Mouse (Mus musculus) left cerebral cortex, postnatal 10 days (tissue): ENCODE results near the gene Nav3. TPM values are rescaled to one million over a fixed set of nuclear protein-coding genes. Genes with fewer than 3 reads are reported as not detected.

Source experiments
- DNase-seq, 2 experiments: peaks; one replicate each; pipeline ENCODE4 v3.0.0; 2021 to 2022; ENCODE audit warnings: low spot score in 2 of 2, mixed read lengths in 1 of 2; ENCODE audit errors: extremely low spot score in 1 of 2
- intact Hi-C: fragments of 180-260 bp; cut with DNase I; formaldehyde crosslinking; loops from one replicate; pipeline ENCODE4 v1.15.1; 2025
- total RNA-seq, 2 experiments: library from RNA; stranded (reverse); gene quantifications; 2 replicates each; pipeline ENCODE4 v1.2.3; 2021

The Nav3 gene
- total RNA-seq, result 100 to 1,000 TPM; 241 to 252 TPM

DNA sequence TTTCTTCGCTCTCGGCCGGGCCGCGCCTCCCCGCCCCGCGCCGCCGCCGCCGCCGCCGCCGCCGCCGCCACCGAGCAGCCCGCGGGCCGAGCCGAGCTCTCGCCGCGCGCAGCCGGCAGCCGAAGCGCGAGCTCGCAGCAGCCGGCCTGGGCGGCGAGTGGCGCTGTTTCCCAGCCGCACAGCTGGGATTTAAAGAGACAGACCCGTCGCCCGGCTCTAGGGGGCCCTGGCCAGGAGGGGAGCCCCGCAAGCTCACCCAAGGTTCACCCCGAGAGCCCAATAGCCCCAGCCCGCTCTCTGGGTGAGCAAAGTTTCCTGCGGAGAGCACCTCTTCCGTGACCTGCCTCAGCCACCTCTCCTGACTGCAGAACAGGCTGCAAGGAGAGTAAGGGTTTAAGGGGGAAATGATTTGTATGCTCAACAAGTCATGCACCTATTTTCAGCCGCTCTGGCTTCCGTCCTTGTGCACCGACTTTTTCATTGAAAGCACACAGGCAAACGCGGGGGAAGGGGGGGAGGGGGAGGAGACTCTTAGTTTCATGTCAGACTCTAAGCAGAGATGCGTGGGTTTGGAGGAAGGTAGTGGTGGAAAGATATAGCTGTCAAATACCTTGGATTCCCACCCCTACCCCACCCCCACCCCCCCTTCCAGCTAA lies at the start of gene Nav3:
Nav3 (minus strand) TSS at position 367 of the 656 bp plus-strand sequence.
- intact Hi-C loops, result loop anchor here (2.0 to 10.0 kb wide), 4 partner anchors 109 to 531 kb away; no protein-coding TSS in a partner anchor

DNA sequence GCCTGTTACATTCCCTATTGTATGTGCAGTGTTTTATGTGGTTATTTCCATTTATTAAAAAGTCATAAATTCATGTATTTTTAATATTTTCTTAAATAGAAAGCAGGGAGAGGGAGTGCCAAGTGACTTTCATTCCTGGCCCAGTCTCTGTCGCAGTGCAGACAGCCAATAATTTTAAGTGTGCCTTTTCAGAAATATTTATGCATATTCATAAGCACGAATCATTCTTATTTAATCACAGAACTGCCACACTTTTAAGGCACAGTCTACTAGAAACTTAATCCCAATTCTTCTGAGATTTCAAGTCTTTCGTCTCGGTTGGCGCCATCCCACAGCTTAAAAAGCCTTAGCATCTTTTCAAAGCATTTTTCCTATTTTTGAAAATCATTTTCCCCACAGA lies 29.3 kb upstream of the Nav3 start:
- intact Hi-C loops, result no loop called here
- DNase-seq, result no peak

More for the DNA sequence above, at the start of gene Nav3:
- DNase-seq, result peak; percentile 55 to 84

DNA sequence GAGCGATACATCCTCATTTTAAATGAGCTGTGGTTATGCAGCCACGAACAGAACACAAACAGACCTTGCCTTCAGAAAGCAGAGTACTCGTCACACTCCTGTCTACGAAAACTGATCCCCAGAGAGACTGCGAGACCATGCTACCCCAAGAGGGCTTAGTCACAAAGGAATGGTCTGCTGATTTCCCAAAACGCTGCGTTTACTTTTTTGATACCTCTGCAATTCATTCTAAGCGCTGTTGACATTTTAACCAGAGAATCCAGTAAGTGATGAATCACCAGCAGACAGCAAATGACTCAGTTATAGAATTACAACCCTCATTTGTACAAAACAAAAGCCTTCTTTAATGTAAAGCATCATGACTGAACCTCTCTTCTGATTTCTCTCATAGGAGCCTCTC lies 28.8 kb upstream of the Nav3 start:
- intact Hi-C loops, result no loop called here
- DNase-seq, result no peak

DNA sequence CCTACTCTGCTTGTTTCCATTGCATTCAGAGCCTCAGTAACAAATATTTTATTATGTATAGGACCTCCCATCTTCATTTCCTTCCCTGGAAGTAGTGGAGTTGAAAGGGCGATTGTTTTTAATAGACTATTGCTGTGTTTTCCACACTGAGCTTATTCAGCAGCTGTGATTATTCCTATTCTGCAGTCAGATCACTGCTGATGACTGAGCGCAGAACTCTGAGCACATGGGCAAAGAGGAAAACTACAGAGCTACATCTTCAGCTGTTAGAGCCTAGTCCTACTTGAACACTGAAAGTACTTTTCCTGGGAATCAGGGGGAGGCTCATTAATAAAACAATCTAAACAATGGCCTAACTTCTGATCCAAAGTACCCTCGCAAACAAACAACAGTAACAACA lies 23.2 kb upstream of the Nav3 start:
- intact Hi-C loops, result no loop called here
- no peak for DNase-seq

DNA sequence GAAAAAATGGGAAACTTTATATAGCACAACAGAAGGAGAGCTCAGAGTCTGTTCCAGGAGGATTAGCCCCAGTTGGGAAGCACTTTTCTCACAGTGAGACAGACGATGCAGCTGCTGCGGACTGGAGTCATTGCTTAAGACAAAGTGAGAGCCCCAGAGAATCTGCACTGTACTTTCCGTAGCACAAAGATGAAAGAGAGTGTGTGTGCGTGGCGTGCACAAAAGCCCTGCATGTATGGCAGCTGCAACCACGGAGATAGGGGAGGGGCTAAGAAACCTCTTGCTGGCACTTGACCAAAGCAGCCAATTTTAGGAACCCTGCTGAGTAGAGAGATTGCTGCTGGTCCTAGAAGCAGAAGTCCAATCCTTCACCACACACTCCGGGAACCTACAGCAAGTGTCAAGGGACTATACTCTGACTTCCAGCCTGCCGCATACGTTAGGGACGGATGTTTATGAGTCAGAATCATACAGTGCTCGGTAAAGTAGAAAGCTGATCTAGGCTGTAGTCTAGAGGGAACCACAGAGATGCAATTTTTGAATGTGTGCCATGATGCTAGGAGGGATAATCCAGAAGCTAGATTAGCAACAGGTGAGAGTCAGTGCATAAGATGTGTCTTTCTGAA lies 21.8 kb upstream of the Nav3 start:
- peak in 1 of 2 experiments; percentile 42 for DNase-seq
- intact Hi-C loops, result no loop called here

DNA sequence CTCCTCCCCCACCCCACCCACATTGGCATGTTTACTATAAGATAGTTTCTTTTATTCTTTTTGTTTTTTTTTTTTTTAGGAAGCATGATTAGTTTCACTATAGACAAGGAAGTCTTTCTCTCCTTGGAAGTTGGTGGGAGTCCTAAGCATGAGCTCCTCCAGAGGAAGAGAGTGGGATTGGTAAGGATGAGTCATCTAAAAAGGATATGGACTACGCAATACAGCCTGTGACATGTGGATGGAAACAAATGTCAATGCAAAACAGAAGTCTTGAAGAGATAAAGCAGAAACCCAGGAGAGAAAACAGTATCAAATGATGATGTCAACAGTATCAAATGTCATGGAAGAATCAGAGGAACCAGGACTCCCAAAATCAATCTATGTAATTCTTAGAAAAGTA lies 18.1 kb upstream of the Nav3 start:
- intact Hi-C loops, result no loop called here
- no peak for DNase-seq

DNA sequence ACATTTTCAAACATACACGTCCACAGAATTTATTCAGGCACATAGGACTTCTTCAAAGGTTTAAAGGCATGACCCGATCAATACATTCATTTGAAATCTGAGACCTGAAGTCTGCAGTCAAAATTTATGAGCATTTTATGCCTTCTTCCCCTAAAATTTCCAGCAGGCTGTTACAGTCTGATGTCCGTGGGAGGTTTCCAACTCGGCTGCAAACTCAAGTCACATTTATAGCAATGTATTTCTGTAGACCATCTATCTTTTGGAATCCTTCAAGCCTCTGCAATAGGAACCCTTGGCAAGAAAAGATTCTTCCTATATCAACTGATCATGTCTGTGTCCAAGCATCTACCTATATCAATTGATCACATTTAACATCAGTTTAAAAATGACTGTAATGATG lies 13.4 kb upstream of the Nav3 start:
- no peak for DNase-seq

DNA sequence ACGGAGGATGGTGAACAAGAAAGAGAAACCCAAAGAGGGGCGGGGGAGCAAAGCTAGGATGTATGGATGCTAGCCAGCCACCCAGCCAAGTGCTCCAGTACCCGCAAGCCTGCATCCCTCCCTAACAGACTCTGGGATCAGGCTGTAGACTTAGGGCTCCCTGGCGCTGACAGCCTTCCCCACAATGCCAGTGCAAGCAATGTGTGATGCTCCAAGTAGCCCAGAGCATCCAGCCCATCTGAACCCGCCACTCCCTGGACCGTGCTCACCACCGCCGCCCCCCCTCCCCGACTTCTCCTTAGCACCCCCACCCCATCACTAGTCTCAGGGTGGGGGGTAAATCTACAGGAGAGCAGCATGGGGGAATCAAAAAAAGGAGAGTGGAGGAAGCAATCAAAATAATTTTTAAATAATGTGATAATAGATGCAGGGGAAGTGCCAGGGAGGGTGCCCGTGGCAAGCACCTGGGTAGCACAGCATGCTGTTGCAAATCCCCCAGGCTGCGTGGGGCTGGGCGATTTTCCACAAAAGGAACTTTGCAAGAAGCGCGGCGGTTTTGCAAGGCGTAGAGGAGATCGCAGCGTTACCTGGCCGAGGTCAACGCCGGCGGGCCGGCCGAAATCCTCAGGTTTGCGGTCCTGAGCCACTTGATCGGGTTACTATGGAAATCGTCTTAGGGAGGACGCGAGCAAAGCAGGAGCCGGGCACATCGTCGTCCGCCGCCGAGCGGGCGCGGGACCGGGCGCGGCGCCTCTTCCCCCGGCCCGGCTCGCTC lies 754 bp downstream of the Nav3 start:
- peak in 1 of 2 experiments; percentile 47 for DNase-seq
- intact Hi-C loops, result loop anchor here (2.0 to 10.0 kb wide), 4 partner anchors 110 to 530 kb away; no protein-coding TSS in a partner anchor

More for the DNA sequence above, 13.4 kb upstream of the Nav3 start:
- intact Hi-C loops, result no loop called here

DNA sequence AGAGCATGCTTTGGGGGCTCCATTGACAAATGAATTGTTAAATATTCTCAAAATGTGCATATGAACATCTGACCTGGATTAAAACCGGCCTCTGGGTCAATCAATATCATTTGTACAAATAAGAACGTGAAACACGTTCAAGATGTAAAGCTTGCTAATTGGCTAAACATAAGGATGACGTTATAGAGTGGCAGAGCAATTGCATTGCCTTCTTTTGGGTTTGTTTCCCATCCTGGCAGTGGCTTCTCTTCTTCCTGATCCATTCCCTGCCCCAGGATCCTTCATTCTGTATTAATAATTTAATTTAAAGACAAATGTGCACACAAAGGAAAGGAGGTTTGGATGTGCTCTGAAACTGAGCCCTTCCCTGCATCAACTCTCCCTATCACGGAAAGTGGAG lies 2.4 kb downstream of the Nav3 start:
- no peak for DNase-seq
- intact Hi-C loops, result loop anchor here (10.0 kb wide), 3 partner anchors 111 to 529 kb away; no protein-coding TSS in a partner anchor

DNA sequence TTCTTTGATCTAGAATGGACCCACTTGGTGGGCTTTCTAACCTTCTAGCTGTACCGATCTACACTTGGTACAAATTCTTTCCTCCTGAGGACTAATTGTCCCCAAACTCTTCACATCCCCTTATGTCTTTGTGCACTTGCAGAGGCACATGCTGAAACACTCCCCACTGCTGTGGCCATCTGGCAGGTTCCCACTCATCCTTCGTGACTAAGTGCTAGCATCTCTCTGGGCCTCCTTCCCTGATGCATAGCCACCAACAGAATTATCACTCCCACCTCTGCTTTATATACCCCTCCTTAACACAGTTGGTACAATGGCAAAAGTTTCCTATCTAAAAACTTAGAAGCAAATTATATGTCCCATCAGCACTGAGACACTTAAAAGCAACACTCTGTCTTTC lies 15.6 kb downstream of the Nav3 start:
- intact Hi-C loops, result no loop called here
- peak in 1 of 2 experiments; percentile 36 for DNase-seq

DNA sequence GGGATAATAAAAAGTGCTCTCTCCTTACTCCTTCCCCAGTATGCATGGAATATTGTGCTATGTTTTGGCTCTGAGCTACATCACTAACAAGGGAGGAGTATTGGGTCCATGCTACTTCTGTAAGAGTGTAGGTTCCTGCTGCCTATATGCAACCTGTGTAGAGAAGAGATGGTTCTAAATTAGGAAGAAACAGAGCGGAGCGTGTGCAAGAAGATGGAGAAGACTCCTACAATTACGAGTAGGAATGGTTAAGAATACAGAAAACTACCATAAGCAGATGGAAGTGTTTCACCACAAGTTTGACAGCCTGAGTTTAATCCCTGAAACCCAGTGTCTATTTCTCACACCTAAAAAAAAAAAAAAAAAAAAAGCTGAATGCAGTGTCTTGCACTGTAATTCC lies 24.9 kb downstream of the Nav3 start:
- no peak for DNase-seq
- intact Hi-C loops, result no loop called here

DNA sequence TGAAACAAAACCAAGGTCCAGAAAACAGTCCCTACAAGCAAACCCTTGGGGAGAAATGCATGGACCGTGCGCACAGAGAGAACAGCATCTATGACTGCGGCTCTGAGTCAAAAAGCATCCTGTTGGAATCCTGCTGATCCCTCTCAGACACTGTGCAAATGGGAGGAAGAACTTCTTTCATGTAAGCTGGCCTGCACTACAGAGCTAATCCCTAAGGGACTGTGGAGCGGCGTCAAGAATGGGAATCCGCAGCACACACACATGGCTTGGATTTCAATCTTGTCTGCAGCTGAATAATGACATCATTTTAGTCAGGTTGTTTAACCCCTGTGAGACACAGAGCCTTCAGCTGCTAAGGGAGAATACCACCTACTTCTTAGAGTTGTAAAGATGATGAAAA lies 26.4 kb downstream of the Nav3 start:
- intact Hi-C loops, result no loop called here
- DNase-seq, result no peak

DNA sequence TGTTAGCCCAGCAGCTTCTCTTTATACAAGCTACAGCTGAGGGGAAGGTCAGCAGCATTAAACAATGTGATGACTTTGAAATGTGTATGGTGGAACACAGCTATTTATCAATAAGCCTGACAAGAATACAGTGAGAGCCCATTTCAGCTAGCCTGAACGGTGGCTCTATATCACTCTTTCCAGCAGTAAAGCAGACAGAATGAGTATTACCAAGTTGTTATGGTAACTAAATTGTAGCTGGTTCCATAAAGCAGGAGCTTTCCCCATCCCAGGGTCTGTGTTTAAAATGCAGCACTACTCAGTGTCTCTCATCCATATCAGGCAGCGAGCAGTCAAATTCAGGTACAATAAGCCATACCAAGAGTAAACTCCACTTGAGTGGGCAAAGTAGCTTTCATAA lies 27.0 kb downstream of the Nav3 start:
- DNase-seq, result no peak
- intact Hi-C loops, result no loop called here

DNA sequence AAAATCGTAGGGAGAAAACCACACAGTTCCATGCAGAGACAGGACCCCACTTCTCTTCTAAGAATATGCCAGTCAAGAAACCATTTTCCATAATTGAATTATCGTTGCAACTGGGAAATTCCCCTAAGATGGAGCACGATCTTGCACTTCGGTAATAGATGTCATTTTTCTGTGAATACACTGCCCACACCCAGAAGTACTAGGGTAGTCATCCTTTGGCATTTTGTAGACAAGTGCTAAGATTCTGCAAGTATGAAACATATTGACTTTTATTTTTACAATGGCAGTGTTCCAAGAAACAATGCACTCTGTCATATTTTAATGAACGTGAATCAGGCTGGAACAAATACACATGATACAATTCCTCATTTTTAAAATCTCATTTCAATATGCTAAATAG lies 34.5 kb downstream of the Nav3 start:
- DNase-seq, result no peak
- intact Hi-C loops, result no loop called here

DNA sequence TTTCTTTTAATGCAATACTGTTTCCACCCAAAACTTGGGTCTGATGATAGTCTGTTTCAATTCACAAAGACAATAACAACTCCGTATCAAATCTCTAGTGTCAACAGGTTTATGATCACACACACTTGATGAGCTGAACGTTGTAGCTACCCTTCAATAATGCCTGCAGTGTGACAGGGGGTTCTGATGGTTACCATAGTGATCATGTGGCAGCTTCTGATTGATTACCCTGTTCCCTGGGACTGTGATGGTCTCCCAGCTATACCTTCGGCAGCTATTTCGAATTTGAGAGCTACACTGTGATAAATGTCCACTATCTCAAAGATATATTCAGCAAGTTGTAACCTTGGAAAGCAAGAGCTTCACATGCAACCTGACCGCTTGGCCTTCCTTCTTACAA lies 39.0 kb downstream of the Nav3 start:
- intact Hi-C loops, result no loop called here
- no peak for DNase-seq

DNA sequence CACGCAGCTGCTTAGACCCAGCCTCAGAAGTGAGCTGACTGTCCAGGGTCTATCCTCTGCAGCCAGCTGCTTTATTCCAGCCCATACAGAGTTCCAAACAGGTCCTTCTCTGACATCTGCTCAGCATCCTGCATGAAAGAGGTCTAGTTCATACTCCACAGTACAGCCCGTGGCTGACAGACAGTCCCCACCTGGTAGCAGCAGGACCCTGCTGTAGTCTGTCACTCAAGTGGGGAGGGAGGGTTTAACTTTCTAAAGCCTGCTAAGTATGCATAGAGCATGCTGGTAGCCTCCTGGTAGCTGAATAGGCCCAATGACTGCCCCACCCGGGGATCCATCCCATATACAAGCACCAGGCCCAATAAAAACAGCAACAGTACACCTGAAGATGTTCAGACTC lies 40.4 kb downstream of the Nav3 start:
- DNase-seq, result no peak
- intact Hi-C loops, result no loop called here

DNA sequence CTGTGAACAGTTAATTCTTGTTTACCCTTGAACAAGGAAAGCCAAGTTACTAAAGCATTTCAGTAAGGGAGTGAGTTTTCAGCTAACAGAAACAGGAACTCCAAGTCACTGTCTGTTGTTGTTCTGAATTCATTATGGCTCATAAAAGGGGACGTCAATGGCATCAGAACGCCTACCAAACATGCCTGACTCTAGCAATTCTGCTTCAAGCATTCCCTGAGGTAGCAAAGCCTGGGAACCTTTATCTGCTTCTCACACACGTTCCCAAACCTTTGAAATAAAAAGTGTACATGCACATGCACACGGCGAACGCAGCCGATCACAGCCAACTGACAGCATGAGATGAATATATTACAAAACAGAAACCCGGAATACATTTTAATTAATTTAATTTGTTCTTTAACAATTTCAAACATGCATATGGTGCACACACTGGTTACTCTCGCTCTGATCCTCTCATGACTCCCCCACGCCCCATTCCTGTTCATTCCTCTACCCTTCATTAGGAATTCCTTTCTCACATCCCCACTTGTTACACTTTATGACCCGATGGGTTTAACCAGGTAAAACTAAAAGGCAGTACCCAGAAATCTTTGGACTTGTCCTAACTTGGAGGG lies 42.6 kb downstream of the Nav3 start:
- DNase-seq, result no peak
- intact Hi-C loops, result no loop called here

DNA sequence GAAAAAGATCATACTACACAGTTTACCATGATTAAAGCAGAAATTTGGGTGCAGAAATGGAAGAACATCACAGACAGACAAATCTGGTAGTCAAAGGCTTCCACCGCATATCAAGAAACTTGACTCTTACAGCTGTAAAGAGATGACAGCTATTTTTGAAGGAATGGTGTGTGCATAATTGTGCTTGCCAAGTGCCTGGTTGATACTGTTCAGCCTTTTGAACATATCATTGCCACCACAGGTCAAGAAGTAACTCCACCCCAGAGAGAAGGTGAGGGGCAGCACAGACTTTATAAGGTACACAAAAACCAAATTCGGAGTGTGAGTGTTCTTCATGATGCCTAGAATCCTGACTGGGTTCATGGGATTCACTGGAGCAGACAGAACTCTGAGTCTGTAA lies 53.1 kb downstream of the Nav3 start:
- no peak for DNase-seq
- intact Hi-C loops, result no loop called here

DNA sequence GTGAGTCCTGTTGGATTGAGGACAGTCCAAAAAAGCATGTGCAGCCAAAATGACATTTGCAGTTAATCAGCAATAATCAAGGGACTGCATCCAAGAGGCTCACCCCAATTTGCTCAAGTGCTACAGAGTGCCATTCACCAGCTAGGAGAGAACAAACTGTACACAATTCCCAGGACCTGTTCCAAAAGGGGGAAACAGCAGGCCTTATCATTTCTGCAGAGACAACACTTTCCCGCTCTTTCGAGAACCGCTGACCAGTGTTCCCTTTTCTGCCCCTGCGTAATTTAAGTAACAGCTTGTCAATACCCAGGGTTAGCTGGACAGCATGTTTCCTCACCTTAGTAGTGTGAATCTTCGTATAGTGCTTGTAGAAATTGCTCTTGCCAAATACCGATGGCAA lies 55.4 kb downstream of the Nav3 start:
- no peak for DNase-seq
- intact Hi-C loops, result no loop called here
